Mouse (Mus musculus) embryo, embryonic 9.5 days (tissue): ENCODE data around the gene Gm10188.

ENCODE experiments used
- DNase-seq: peaks from one replicate; pipeline ENCODE4 v3.0.0-alpha.2; 2017; ENCODE audit errors: extremely low spot score

Gm10188 gene

DNA sequence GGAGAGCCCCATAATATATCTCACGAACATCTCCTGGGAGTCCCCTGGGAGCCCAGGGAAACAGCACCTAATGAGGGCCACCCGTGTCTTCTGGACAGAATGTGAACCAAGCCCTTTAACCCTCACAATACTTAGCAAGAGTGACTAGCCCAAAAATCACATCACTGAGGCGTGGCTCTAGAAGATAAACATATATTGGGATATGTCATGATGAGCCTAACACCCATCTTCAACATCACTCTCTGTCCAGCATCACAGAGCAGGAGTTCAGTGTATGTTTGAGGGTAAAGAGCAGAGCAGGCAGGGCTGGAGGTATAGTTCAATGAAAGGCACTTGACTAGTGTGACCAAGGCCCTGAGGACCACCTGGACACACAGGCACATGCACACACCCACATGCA is at the start of gene Gm10188:
Gene Gm10188 (minus strand): TSS at position 101 of the 400 bp plus-strand sequence.
- DNase-seq = no peak

DNA sequence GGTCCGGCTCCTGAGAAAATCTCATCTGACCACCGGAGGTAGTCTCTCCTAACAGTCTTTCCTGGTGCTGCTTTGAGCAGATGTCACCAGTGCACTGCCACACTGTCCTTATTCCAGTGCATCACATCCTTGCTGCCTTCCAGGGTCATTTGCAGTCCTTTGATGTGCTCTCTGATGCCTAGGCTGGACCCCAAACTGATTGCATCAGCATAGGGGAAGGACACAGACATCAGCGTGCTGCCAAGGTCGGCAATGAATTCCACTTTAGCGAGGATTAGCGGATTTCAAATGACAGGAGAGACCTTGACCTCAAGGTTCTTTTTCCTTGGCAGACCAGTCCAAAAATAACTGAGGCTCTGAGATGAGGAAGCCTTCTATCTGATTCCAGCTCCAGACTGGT is 47.6 kb upstream of the Gm10188 start:
- DNase-seq = no peak

DNA sequence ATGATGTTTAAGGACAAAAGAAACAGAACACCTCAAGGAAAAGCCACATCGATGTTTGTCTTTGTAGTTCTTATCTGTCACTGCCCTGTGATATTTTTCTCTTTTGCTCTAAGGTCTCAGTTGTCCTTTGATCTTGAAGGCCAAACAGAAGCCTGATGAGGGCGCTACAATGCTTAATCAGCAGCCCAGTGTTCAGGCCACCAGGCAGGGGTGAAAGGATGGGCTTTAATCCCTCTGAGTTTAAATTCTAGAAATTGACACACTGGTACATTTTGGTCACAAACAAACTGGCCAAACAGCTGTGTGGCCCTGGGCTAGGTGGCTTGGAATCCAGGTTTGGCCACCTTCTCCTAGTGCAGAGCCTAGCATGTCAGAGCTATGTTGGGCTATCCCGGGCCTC is 47.1 kb upstream of the Gm10188 start:
- no peak for DNase-seq

GRCm38 (mm10) chr1:132271237-132271636 is 41.7 kb upstream of the Gm10188 start:
- DNase-seq = no peak

DNA sequence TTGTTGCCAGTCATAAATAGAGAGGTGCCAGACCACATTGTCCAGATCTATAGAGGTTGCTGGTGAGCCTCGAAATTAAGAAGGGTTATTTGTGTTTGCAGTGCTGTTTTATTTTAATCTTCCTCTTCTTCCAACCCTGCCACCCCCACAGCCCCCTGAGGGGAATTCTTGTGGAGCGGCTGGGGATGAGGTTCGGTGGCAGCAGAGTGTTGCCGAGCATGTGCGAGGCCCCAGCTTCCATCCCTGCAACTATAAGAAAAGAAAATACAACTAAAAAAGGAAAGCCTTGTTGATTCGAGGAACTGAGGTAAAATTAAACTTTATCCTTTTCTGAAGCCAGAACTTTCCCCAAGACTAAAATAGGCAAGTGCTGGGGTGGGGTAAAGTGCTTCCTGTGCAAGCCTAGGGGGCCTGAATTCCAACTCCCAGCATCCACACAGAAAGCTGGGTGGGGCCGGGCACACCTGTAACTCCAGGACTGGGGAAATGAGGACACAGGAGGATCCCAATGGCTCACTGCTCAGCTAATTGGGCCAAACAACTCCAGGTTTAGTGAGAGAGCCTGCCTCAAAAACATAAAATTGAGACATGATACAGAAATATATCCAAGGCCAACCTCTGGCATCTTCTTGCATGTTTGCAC is 39.0 kb upstream of the Gm10188 start:
- no peak for DNase-seq

DNA sequence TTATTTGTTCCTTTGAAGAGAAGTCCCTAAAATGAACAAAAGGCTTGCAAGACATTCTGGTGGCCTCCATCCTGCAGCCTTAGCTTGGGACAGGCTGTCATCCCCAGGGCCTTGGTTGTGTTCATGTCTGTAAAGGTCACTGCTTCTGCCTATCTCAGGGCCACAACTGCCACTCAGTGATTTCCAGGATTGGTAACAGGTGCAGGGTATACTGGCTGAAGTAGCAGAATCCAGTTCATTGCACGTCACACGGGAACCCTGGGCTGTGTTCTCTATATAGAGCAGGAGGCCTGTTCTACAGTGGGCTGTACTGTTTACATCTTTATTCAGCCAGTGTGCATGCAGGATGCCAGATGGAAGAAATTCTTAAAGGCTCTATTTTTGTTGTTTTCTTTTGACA is 38.4 kb upstream of the Gm10188 start:
- DNase-seq = no peak

DNA sequence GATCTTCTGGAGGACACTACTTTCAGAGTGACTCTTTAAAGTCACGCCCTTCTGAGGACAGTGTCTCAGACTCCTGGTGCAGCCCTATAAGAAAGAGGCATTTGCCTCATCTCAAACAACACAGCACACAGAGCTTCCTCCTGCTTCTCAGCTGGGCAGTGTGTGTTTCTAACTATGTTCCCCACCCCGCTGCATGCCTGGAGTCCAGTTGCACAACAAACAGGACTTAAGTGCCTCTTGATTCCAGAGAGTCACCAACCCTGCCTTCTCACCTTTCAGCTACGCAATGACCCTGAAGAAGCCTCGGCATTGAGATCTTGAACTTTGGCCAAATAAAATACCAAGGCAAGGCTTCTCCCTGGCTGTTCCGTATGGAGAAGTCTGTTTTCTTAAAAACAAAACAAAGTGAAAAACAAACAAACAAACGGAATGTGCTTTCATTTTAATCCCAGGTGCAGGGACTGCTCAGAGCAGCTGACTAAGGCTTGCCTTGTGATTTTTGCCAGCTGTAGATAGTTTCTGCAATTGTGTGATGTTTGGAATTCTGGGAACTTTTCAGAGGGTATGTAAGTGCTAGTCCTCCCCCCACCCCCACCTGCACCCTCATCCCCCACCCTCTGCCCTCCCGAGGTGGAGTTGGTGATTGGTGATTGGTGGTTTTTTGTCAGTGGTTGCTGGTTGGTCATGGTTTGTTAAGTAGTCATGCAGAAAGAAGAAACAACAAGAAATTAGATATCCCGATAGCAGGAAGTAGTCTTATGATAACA is 37.4 kb upstream of the Gm10188 start:
- DNase-seq = no peak

DNA sequence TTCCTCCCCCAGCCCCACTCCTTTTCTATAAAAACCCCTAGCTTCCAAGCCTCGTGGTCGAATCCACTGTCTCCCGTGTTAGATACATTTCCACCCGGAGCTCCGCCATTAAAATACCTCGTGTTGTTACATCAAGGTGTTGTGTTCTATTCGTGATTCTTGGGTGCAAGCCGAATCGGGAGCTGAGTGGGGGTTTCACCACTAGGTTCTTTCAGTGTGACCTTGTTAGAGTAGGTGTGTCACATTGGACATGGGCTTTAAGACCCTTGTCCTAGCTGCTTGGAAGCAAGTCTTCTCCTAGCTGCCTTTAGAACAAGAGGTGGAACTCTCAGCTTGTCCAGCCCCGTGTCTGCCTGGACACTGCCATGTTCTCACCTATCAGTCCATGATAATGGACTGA is 36.4 kb upstream of the Gm10188 start:
- no peak for DNase-seq

- DNase-seq = no peak
Measured at GRCm38 (mm10) chr1:132265211-132265859, 35.8 kb upstream of the Gm10188 start.

- no peak for DNase-seq
Measured at GRCm38 (mm10) chr1:132264577-132264976, 35.0 kb upstream of the Gm10188 start.

DNA sequence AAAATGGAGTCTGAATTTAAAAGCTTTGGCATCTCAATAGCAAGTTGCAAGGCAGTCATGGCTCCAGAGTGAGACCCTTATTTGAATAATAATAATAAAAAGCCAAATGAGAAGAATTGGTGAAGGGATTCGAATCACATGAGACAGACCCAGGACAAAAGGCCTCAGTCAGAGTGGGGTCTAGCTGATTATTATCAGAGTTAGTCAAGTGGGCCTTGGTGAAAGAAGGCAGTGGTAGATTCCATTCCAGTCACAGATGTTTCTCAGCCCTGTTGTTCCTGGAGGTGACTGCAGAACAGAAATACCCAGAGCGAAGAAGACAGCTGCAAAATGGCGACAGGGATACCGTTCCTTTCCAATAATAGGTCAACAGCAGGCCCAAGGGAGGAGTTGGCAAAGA is 34.1 kb upstream of the Gm10188 start:
- DNase-seq = no peak

- DNase-seq = no peak
Measured at GRCm38 (mm10) chr1:132261058-132261457, 31.5 kb upstream of the Gm10188 start.

- DNase-seq = no peak
Measured at GRCm38 (mm10) chr1:132260331-132260730, 30.8 kb upstream of the Gm10188 start.

DNA sequence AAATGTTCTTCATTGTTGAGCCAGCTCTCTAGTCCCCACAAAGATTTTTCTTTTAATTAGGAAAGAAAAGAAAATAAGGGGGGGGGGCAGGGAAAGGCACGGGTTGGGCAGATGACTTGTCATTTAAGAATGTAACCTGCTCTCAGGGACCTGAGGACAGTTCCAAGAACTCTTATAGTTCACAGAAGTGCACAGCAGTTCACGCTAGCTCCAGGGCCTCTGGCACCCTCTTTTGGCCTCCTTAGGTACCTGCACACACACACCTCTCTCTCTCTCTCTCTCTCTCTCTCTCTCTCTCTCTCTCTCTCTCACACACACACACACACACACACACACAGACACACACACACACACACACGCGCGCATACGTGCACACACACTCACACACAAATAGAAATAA is 24.9 kb upstream of the Gm10188 start:
- no peak for DNase-seq

- no peak for DNase-seq
Measured at GRCm38 (mm10) chr1:132246641-132247040, 17.1 kb upstream of the Gm10188 start.

- DNase-seq = no peak
Measured at GRCm38 (mm10) chr1:132246137-132246536, 16.6 kb upstream of the Gm10188 start.

DNA sequence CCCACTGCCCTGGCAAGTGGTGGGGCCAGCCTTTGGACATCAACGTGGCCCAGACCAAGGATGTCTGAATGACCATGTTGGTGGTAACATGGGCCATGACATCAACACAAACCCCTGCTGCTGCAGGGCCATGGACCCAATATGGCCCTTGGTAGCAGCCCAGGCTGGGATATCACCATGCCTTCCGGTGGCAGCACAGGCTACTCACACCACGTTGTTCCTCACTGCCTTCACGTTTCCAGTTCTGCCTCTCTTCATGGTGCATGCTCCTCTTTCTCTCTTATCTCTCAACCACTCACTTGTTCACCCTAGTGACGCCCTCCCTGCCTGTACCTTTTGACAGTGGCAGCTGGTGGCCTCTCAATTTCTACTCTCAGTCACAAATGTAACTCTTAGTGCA is 15.4 kb upstream of the Gm10188 start:
- DNase-seq = no peak

- peak; percentile 53 for DNase-seq
Measured at GRCm38 (mm10) chr1:132237585-132238159, 8.1 kb upstream of the Gm10188 start.

- no peak for DNase-seq
Measured at GRCm38 (mm10) chr1:132234757-132235273, 5.2 kb upstream of the Gm10188 start.

GRCm38 (mm10) chr1:132233566-132233965 is 4.0 kb upstream of the Gm10188 start:
- peak; percentile 54 for DNase-seq

GRCm38 (mm10) chr1:132231470-132232274 is 2.1 kb upstream of the Gm10188 start:
- no peak for DNase-seq
